Mouse (Mus musculus): Measurements from ENCODE around the gene Misp. TPM values are rescaled to one million over a fixed set of nuclear protein-coding genes. Genes with fewer than 3 reads are reported as not detected.

Gene Misp
- polyA plus RNA-seq, 1 experiment from 2014 or later = 6.1 TPM

GRCm38 (mm10) chr10:79814271-79814842, 6.4 kb upstream of the Misp start:
- Histone ChIP-seq H3K4me3 (ENCODE audit: low read depth, low read length) (no peak overlapping the region), H3K36me3 (ENCODE audit: insufficient read depth) (peaks cover 54% of the 10 kb centered on the region), H3K27me3 (ENCODE audit: insufficient read depth, low read length) (no peaks in the 10 kb centered on the region), H3K9me3 (ENCODE audit: low read depth, low read length) (no peaks in the 10 kb centered on the region), H3K4me2 (no peak overlapping the region), H3K4me1 (ENCODE audit: insufficient read depth) (no peaks in the 10 kb centered on the region), H3K27ac (ENCODE audit: low read depth) (no peak overlapping the region), H3K9ac (no peak overlapping the region)
- TF ChIP-seq CTCF (IDR thresholded peaks at IDR 0.05; ENCODE audit: low read depth) = no peak
- ATAC-seq (ENCODE audit: insufficient read depth) (no peak), DNase-seq (no peak)
- WGBS = 82% methylated on average over 5 of the region's 5 CpGs

GRCm38 (mm10) chr10:79815671-79816494, 4.9 kb upstream of the Misp start:
- no peak for ATAC-seq (ENCODE audit: insufficient read depth)
- DNase-seq = no peak
- Histone ChIP-seq H3K36me3 (ENCODE audit: insufficient read depth) (peaks cover 61% of the 10 kb centered on the region), H3K9ac (no peak overlapping the region), H3K4me1 (ENCODE audit: insufficient read depth) (no peaks in the 10 kb centered on the region), H3K27me3 (ENCODE audit: insufficient read depth, low read length) (no peaks in the 10 kb centered on the region), H3K9me3 (ENCODE audit: low read depth, low read length) (no peaks in the 10 kb centered on the region), H3K4me2 (no peak overlapping the region), H3K4me3 (ENCODE audit: low read depth, low read length) (no peak overlapping the region), H3K27ac (ENCODE audit: low read depth) (no peak overlapping the region)
- 84% methylated on average over 12 of the region's 12 CpGs for WGBS
- no peak for TF ChIP-seq CTCF (IDR thresholded peaks at IDR 0.05; ENCODE audit: low read depth)

- WGBS = 72% methylated on average over 2 of the region's 2 CpGs
- Histone ChIP-seq H3K27ac (ENCODE audit: low read depth) (no peak overlapping the region), H3K4me2 (no peak overlapping the region)
Measured at GRCm38 (mm10) chr10:79817111-79817510, 3.7 kb upstream of the Misp start.

GRCm38 (mm10) chr10:79818225-79818624, 2.6 kb upstream of the Misp start:
- H3K36me3 ChIP-seq (ENCODE audit: insufficient read depth) = peaks cover 49% of the 10 kb centered on the region
- ATAC-seq (ENCODE audit: insufficient read depth) (no peak), DNase-seq (no peak)
- WGBS = 65% methylated on average over 4 of the region's 4 CpGs
- H3K27ac ChIP-seq (ENCODE audit: low read depth) = no peak overlapping the region
- no peaks in the 10 kb centered on the region for H3K4me1 ChIP-seq (ENCODE audit: insufficient read depth)
- no peak overlapping the region for H3K4me2 ChIP-seq
- H3K9me3 ChIP-seq (ENCODE audit: low read depth, low read length) = no peaks in the 10 kb centered on the region
- H3K27me3 ChIP-seq (ENCODE audit: insufficient read depth, low read length) = no peaks in the 10 kb centered on the region
- no peak overlapping the region for H3K9ac ChIP-seq
- no peak for TF ChIP-seq CTCF (IDR thresholded peaks at IDR 0.05; ENCODE audit: low read depth)
- H3K4me3 ChIP-seq (ENCODE audit: low read depth, low read length) = no peak overlapping the region

More at GRCm38 (mm10) chr10:79817111-79817510, 3.7 kb upstream of the Misp start:
- H3K4me1 ChIP-seq (ENCODE audit: insufficient read depth) = no peaks in the 10 kb centered on the region
- no peaks in the 10 kb centered on the region for H3K27me3 ChIP-seq (ENCODE audit: insufficient read depth, low read length)
- H3K36me3 ChIP-seq (ENCODE audit: insufficient read depth) = peaks cover 53% of the 10 kb centered on the region
- DNase-seq = no peak
- no peak overlapping the region for H3K4me3 ChIP-seq (ENCODE audit: low read depth, low read length)
- peak; percentile 53 for TF ChIP-seq CTCF (IDR thresholded peaks at IDR 0.05; ENCODE audit: low read depth)
- no peak for ATAC-seq (ENCODE audit: insufficient read depth)
- H3K9ac ChIP-seq = no peak overlapping the region
- H3K9me3 ChIP-seq (ENCODE audit: low read depth, low read length) = no peaks in the 10 kb centered on the region

- no peak overlapping the region for H3K27ac ChIP-seq (ENCODE audit: low read depth)
- no peak overlapping the region for H3K4me3 ChIP-seq (ENCODE audit: low read depth, low read length)
- no peak overlapping the region for H3K9ac ChIP-seq
- H3K4me2 ChIP-seq = no peak overlapping the region
- TF ChIP-seq CTCF (IDR thresholded peaks at IDR 0.05; ENCODE audit: low read depth) = no peak
- H3K27me3 ChIP-seq (ENCODE audit: insufficient read depth, low read length) = no peaks in the 10 kb centered on the region
- ATAC-seq (ENCODE audit: insufficient read depth) (no peak), DNase-seq (no peak)
- H3K4me1 ChIP-seq (ENCODE audit: insufficient read depth) = no peaks in the 10 kb centered on the region
- H3K36me3 ChIP-seq (ENCODE audit: insufficient read depth) = peaks cover 49% of the 10 kb centered on the region
- 88% methylated on average over 17 of the region's 17 CpGs for WGBS
- H3K9me3 ChIP-seq (ENCODE audit: low read depth, low read length) = no peaks in the 10 kb centered on the region
Measured at GRCm38 (mm10) chr10:79819606-79820005, 1.2 kb upstream of the Misp start.

GRCm38 (mm10) chr10:79820277-79820676, 512 bp upstream of the Misp start:
- no peak for DNase-seq
- 74% methylated on average over 8 of the region's 8 CpGs for WGBS
- no peaks in the 10 kb centered on the region for H3K9me3 ChIP-seq (ENCODE audit: low read depth, low read length)
- no peaks in the 10 kb centered on the region for H3K27me3 ChIP-seq (ENCODE audit: insufficient read depth, low read length)
- no peak for ATAC-seq (ENCODE audit: insufficient read depth)
- no peak overlapping the region for H3K4me3 ChIP-seq (ENCODE audit: low read depth, low read length)
- peaks cover 44% of the 10 kb centered on the region for H3K36me3 ChIP-seq (ENCODE audit: insufficient read depth)
- H3K4me1 ChIP-seq (ENCODE audit: insufficient read depth) = no peaks in the 10 kb centered on the region
- no peak for TF ChIP-seq CTCF (IDR thresholded peaks at IDR 0.05; ENCODE audit: low read depth)
- H3K9ac ChIP-seq = no peak overlapping the region
- H3K27ac ChIP-seq (ENCODE audit: low read depth) = no peak overlapping the region
- H3K4me2 ChIP-seq = no peak overlapping the region

GRCm38 (mm10) chr10:79821731-79822130, 942 bp downstream of the Misp start:
- no peak overlapping the region for H3K9ac ChIP-seq
- H3K36me3 ChIP-seq (ENCODE audit: insufficient read depth) = peaks cover 33% of the 10 kb centered on the region
- 88% methylated on average over 12 of the region's 12 CpGs for WGBS
- DNase-seq (no peak), ATAC-seq (ENCODE audit: insufficient read depth) (no peak)
- H3K4me2 ChIP-seq = peak overlapping the region; percentile 47; the same call in 1 of the 2 replicates
- H3K27me3 ChIP-seq (ENCODE audit: insufficient read depth, low read length) = no peaks in the 10 kb centered on the region
- no peak for TF ChIP-seq CTCF (IDR thresholded peaks at IDR 0.05; ENCODE audit: low read depth)
- H3K4me3 ChIP-seq (ENCODE audit: low read depth, low read length) = no peak overlapping the region
- no peaks in the 10 kb centered on the region for H3K9me3 ChIP-seq (ENCODE audit: low read depth, low read length)
- H3K27ac ChIP-seq (ENCODE audit: low read depth) = 0 out of 2 replicates have a peak overlapping the region, but pooled peaks have one; percentile 36
- H3K4me1 ChIP-seq (ENCODE audit: insufficient read depth) = no peaks in the 10 kb centered on the region

All from lung, embryonic 14.5 days (tissue).